Mouse (Mus musculus): ENCODE data around the gene Gm20388. TPM values are rescaled to one million over a fixed set of nuclear protein-coding genes. Genes with fewer than 3 reads are reported as not detected.
A peak's percentile ranks its signal among the peaks of the same experiment; 100 is the strongest.
"Not testable (repeated sequence)": the region's sequence is repeated elsewhere in the genome, so short reads cannot be mapped to it uniquely, and the experiment has no call there.

Gm20388 gene
- total RNA-seq, 1 experiment from 2014 or later: 10.0 TPM

GRCm38 (mm10) chr8:121590203-121591177 lies 1679.8 kb downstream of the Gm20388 start, which contains the start of gene Map1lc3b:
Gene Map1lc3b (plus strand): TSS chr8:121590361.
- peak; percentile 68 for ATAC-seq (replicated peaks; ENCODE audit: insufficient number of reproducible peaks, low FRiP score, low TSS enrichment, poor library complexity, severe bottlenecking)

DNA sequence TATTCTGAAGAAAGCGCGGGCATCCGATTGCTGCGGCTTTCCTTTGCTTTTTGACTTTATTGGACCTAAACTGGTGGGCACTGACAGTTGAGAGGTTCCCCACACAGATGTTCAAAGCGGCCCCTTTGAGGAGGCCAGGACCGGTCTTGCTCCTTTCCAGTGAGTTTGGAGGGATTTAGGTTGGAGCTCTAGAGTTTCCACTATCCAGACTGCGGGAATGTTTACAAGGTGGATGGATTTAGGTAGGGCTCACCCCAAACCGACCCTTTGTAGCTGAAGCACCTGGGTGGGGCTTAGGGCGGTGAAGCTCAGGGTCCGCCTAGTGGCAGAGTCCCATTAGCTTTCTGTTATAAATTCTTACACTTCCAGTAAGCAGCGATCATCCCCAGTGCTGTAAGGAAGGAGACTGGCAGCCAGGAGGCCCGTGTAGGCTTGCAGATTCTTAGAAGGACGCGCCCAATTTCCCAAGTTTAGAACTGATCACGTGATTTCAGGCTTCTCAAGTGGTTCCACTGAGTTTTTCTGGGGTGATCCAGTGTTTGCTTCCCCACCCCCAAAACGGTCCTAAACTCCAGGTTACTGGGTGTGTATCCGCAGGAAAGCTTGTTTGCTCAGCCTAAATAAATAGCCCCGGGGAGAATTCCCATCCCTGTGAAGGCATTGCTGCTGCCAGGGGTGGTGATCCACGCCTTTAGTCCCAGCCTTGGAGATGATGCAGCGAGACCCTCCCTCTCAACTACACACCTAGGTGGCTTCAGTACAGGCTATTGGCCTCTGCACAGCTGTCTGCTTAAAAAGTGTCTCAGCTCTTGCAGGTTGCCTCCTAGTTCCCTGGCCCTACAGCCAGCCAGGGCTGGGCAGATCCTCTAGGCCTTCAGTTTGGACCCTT lies 1680.8 kb downstream of the Gm20388 start:
- peak; percentile 28; the same call in 1 of the 2 replicates for ATAC-seq (replicated peaks; ENCODE audit: insufficient number of reproducible peaks, low FRiP score, low TSS enrichment, poor library complexity, severe bottlenecking)

DNA sequence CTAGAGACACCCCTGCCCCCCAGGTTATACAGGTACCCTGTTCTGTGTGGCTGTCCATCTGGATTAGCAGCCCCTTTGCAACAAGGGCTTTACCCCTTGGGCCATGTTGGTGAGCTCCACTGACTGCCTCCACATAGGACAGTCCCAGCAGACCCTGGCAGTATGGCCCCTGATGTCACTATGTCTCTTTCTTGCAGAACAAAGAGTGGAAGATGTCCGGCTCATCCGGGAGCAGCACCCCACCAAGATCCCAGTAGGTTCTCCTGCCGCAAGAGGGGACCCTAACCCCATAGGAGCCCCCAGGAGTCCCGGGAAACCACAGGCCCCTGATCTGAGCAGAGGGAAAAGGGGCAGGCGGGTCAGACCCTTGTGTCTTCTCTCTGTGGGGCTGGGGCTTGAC lies 1682.7 kb downstream of the Gm20388 start:
- no peak for ATAC-seq (replicated peaks; ENCODE audit: insufficient number of reproducible peaks, low FRiP score, low TSS enrichment, poor library complexity, severe bottlenecking)

- ATAC-seq (replicated peaks; ENCODE audit: insufficient number of reproducible peaks, low FRiP score, low TSS enrichment, poor library complexity, severe bottlenecking): no peak
Measured at GRCm38 (mm10) chr8:121593983-121594382, 1683.3 kb downstream of the Gm20388 start.

- ATAC-seq (replicated peaks; ENCODE audit: insufficient number of reproducible peaks, low FRiP score, low TSS enrichment, poor library complexity, severe bottlenecking): not testable (repeated sequence)
Measured at GRCm38 (mm10) chr8:121597492-121597891, 1686.9 kb downstream of the Gm20388 start.

DNA sequence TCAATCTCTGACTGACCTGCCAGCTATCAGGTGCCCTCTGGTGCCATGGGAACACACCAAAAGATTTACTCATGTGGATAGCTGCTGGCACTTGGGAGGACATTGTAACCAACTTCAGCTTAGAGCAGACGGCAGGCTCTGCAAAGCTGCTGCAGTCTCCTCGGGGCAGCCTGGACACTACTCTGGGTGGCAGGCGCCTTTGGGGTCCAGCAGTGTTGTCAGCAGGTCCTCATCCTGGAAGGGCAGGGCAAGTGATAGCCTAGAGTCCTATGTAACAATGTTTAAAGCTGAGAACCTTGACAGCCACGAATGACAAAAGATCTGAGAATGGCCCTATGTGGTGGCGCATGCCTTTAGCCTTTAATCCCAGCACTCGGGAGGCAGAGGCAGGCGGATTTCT lies 1687.5 kb downstream of the Gm20388 start:
- ATAC-seq (replicated peaks; ENCODE audit: insufficient number of reproducible peaks, low FRiP score, low TSS enrichment, poor library complexity, severe bottlenecking): no peak

DNA sequence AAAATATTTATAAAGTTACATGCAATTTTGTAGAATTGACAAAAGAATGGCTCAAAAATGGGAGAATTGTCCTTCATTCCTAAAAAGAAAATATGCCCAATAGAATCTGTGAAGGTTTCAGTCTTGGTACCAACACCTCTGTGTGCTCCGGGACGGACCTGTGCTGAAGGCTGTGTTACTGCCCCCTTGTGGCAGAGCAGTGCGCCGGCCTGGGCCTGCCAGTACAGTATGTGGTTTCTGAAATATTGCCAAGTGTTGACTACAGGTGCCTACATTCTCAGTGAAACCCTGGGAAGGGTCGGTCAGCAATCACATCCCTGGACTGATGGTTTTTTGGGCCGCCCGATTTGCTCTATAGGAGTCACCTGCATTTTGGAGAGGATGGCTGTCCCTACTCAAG lies 1688.3 kb downstream of the Gm20388 start:
- ATAC-seq (replicated peaks; ENCODE audit: insufficient number of reproducible peaks, low FRiP score, low TSS enrichment, poor library complexity, severe bottlenecking): peak; percentile 60; the same call in 1 of the 2 replicates

DNA sequence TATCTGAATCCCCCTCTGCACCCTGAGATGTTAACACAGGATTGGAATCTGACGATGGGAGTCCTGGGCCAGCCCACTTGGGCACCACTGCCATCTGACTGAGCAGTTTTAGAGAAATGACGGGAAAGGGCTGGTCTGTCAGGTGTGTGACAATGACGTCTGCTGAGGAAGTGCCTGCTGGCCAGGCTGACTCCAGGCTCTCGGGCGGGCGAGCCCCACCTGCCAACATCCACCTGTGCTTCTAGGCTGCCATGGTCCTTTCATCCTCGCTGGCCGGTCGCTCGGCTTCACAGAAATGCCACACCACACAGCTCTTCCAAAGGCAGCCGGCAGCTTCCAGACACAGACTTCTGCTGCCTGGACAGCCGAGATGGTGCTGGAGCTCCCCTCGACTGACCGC lies 1689.2 kb downstream of the Gm20388 start:
- ATAC-seq (replicated peaks; ENCODE audit: insufficient number of reproducible peaks, low FRiP score, low TSS enrichment, poor library complexity, severe bottlenecking): no peak

DNA sequence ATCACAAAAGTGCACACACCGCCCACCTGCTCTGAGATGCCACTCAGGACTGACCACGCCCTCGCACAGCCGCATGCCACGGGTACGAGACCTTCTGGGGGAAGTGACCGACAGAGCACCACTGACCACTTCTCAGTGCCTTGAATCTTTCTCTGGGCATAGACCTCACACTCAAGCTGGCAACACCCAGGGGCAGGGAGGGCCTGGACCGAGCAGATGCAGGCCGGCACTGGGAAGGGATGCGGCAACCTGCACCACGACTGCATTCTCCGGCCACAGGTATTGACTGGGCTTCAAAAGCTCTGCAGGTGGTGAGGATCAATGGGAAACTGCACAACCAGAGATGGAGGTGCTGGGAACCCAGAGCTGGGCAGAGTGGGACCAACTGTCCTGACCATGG lies 1691.8 kb downstream of the Gm20388 start:
- no peak for ATAC-seq (replicated peaks; ENCODE audit: insufficient number of reproducible peaks, low FRiP score, low TSS enrichment, poor library complexity, severe bottlenecking)

DNA sequence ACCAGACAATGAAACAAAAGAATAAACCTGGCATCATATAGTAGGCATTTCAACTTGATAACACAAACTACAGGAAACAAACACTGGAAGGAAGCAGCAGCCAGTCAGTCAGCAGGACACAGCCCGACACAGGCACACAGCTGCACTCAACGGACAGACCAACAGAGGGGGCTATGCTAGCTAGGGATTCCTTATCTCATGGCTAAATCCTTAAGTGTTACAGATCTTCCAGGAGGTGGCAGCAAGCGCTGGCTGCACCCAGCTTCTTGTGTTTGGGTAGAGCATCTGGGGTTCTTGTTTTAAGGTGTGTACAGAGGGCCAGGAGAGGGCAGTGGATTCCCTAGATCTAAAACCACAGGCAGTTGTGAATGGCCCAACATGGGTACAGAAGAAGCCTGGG lies 1692.2 kb downstream of the Gm20388 start:
- no peak for ATAC-seq (replicated peaks; ENCODE audit: insufficient number of reproducible peaks, low FRiP score, low TSS enrichment, poor library complexity, severe bottlenecking)

DNA sequence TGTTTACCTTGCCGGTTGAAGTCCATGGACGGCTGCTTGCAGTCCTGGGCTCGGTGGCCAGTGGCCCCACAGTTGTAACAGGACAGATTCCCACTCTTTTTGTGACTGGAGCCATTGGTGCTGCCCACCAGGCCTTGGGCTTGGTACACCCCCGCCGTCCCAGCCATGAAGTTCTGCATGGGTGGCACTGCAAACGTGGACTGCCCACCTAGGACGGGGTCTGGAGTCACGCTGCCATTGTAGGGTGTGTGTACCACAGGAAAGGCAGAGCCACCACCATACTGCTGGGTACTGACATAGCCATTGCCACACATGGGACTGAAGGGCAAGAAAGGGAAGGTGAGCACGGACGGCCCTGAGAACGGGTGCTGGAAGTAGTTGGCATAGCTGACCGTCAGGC lies 1693.2 kb downstream of the Gm20388 start:
- ATAC-seq (replicated peaks; ENCODE audit: insufficient number of reproducible peaks, low FRiP score, low TSS enrichment, poor library complexity, severe bottlenecking): no peak

DNA sequence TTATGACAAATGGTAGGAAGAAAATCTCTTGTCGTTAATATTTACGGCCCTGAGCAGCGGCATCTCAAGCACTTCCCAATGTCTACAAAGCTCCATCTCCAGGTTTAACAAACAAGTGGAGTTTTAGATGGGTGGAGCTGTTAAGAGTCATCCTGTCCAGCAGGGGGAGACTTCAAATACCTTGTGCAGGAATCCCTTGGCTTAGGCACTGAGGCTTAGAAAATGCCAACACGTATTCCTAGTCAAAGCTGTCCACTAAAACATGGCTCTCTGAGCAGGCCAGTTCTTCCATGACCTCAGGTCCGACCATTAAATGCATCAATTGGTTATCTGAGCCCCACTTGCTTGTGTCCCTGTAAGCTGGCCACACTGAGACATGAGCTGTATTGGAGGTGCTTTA lies 1697.0 kb downstream of the Gm20388 start:
- ATAC-seq (replicated peaks; ENCODE audit: insufficient number of reproducible peaks, low FRiP score, low TSS enrichment, poor library complexity, severe bottlenecking): no peak

DNA sequence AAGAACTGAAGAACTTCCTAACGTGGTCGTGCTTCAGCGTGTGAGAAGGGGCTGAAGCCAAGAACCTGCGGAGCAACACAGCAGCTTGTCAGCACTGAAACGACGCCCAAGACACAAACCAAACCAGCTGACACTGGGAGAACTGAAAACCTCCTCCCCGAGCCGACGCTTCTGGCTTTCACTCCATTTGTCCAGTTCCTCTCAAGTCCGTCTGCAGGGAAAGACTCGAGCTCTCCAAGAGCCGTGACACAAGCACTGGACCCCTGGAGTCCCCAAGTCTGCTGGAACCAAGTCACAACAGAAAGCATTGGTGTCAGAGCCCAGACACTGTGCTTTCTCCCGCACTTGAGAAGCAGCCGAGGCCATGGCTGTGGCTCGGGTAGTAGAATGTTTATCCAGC lies 1698.6 kb downstream of the Gm20388 start:
- no peak for ATAC-seq (replicated peaks; ENCODE audit: insufficient number of reproducible peaks, low FRiP score, low TSS enrichment, poor library complexity, severe bottlenecking)

DNA sequence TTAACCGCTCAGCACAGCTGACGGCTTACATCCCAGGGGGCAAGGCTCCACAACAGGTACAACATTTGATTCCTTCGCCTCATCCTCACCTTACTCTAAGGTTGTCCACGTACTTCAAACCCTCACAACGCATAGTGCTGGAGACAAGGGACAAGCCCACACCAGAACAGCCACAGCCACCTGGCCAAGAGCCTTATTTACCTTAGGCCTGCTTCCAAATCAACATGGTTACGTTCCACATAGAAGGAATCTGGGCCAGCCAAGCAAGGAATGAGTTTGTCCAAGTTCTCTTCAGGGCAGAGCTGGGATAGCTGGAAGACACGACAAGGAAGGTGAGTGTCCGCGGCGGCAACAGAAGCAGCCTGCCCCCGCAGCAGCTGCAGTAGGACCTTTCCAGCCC lies 1699.3 kb downstream of the Gm20388 start:
- ATAC-seq (replicated peaks; ENCODE audit: insufficient number of reproducible peaks, low FRiP score, low TSS enrichment, poor library complexity, severe bottlenecking): no peak

- ATAC-seq (replicated peaks; ENCODE audit: insufficient number of reproducible peaks, low FRiP score, low TSS enrichment, poor library complexity, severe bottlenecking): no peak
Measured at GRCm38 (mm10) chr8:121613419-121613818, 1702.8 kb downstream of the Gm20388 start.

DNA sequence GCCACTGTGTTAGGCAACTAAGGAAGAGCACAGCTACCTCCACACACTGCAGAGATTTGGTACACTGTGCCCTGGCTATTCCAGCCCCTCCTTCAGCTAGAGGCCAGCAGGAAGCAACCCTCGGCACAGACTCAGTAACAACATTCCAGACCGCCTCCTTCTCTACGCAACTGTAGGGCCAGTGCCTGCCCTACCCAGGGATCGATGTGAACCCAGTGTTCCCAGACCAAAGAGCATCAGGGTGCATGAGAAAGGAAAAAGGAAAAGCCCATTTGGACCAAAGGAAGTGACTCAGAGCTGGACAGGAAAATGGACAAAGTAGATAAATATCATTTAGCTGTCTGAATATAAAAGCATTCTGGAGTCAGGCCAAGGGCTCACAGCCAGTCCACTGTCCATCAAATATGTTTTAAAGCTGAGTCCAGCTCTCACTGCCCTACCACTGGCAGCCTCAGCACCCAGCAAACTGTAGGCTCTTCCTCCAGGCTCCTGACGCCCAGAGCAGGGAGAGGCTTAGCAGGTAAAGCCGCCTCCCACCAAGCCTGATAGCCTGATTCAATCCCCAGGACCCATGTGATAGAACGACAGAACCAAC lies 1708.9 kb downstream of the Gm20388 start:
- no peak for ATAC-seq (replicated peaks; ENCODE audit: insufficient number of reproducible peaks, low FRiP score, low TSS enrichment, poor library complexity, severe bottlenecking)

- no peak for ATAC-seq (replicated peaks; ENCODE audit: insufficient number of reproducible peaks, low FRiP score, low TSS enrichment, poor library complexity, severe bottlenecking)
Measured at GRCm38 (mm10) chr8:121620801-121621516, 1710.3 kb downstream of the Gm20388 start.

DNA sequence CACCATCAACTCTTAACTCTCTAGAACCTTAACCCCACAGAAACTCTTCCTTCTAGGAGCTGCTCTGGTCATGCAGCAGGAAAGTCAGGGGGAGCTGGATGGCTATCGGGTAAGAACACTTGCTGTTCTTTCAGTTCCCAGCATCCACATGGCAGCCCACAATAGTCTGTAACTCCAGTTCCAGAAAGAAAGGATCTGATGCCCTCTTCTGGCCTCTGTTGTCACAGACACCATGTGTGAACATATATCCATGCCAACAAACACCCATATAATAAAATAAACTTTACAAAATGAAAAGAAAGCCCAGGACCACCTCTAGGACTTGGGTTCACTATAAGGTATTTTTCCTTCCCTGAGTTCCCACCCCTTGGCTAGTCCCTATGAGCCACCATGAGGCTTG lies 1711.2 kb downstream of the Gm20388 start:
- no peak for ATAC-seq (replicated peaks; ENCODE audit: insufficient number of reproducible peaks, low FRiP score, low TSS enrichment, poor library complexity, severe bottlenecking)

Measured in monocyte, adult 5-6 weeks (primary cell).